Mouse (Mus musculus) heart, adult 2 months (tissue): Measurements from ENCODE around the gene 4930505A04Rik.

Experiments used
- CTCF ChIP-seq: fragments of 200-600 bp; IDR thresholded peaks from 2 replicates; pipeline ENCODE4 v1.8.1; 2022; ENCODE audit warnings: antibody characterized with exemption, mild to moderate bottlenecking, moderate library complexity
- POLR2A ChIP-seq: fragments of 200-500 bp; IDR thresholded peaks from 2 replicates; pipeline ENCODE4 v1.6.1; 2011; ENCODE audit warnings: mild to moderate bottlenecking, low read depth, low read length, control low read depth; ENCODE audit not compliant: insufficient read depth

- TF ChIP-seq POLR2A (no peak), CTCF (no peak)
Measured at GRCm38 (mm10) chr11:30517133-30517532, 45.5 kb upstream of the 4930505A04Rik start.
